Mouse (Mus musculus): Measurements from ENCODE around the gene Id4. TPM values are rescaled to one million over a fixed set of nuclear protein-coding genes. Genes with fewer than 3 reads are reported as not detected.

Id4 gene
- polyA plus RNA-seq (2014; fragmentation: Nextera tagmentation; extraction: Ambion mirVana), result 10.9 and 15.2 TPM in 2 replicates

GRCm38 (mm10) chr13:48260690-48261278, at the start of gene Id4:
TSS of gene Id4 (plus strand) at chr13:48261228.
- Histone ChIP-seq H3K4me2 (ENCODE audit: low read length) (peak within 1 kb of the TSS; percentile 90), H3K9ac (ENCODE audit: low read length) (peak within 1 kb of the TSS; percentile 73), H3K4me1 (replicated peaks; ENCODE audit: control insufficient read depth, insufficient read depth, low read length) (peaks cover 8% of the 10 kb centered on the region; the same call in 1 of the 2 replicates), H3K4me3 (ENCODE audit: low read depth, low read length) (peak within 1 kb of the TSS; percentile 65), H3K9me3 (ENCODE audit: control insufficient read depth, low read length) (no peaks in the 10 kb centered on the region), H3K27me3 (replicated peaks; ENCODE audit: control insufficient read depth, insufficient read depth, low read length) (peaks cover 23% of the 10 kb centered on the region), H3K36me3 (ENCODE audit: control insufficient read depth, insufficient read depth, low read length) (no peaks in the 10 kb centered on the region), H3K27ac (ENCODE audit: low read depth) (peak within 1 kb of the TSS; percentile 87)
- DNase-seq (ENCODE audit: low spot score) (peak; percentile 92), ATAC-seq (replicated peaks; ENCODE audit: low FRiP score, low TSS enrichment, low read depth) (peak; percentile 96)
- WGBS, result under 1% methylated on average over 51 of the region's 52 CpGs

GRCm38 (mm10) chr13:48227136-48227535, 33.9 kb upstream of the Id4 start:
- WGBS, result 40% methylated on average over 8 of the region's 8 CpGs
- Histone ChIP-seq H3K4me2 (ENCODE audit: low read length) (peak overlapping the region; percentile 27; the same call in 1 of the 2 replicates), H3K27ac (ENCODE audit: low read depth) (peak overlapping the region; percentile 12; the same call in 1 of the 2 replicates), H3K4me3 (ENCODE audit: low read depth, low read length) (no peak overlapping the region), H3K27me3 (replicated peaks; ENCODE audit: control insufficient read depth, insufficient read depth, low read length) (no peaks in the 10 kb centered on the region), H3K9ac (ENCODE audit: low read length) (no peak overlapping the region), H3K36me3 (ENCODE audit: control insufficient read depth, insufficient read depth, low read length) (no peaks in the 10 kb centered on the region), H3K4me1 (replicated peaks; ENCODE audit: control insufficient read depth, insufficient read depth, low read length) (peaks cover 8% of the 10 kb centered on the region; the same call in 1 of the 2 replicates), H3K9me3 (ENCODE audit: control insufficient read depth, low read length) (no peaks in the 10 kb centered on the region)
- DNase-seq (ENCODE audit: low spot score) (peak; percentile 59), ATAC-seq (replicated peaks; ENCODE audit: low FRiP score, low TSS enrichment, low read depth) (no peak)

- DNase-seq (ENCODE audit: low spot score), result peak; percentile 96
- Histone ChIP-seq H3K4me1 (replicated peaks; ENCODE audit: control insufficient read depth, insufficient read depth, low read length) (peaks cover 8% of the 10 kb centered on the region; the same call in 1 of the 2 replicates), H3K4me2 (ENCODE audit: low read length) (peak overlapping the region; percentile 44), H3K36me3 (ENCODE audit: control insufficient read depth, insufficient read depth, low read length) (no peaks in the 10 kb centered on the region), H3K27ac (ENCODE audit: low read depth) (peak overlapping the region; percentile 89), H3K27me3 (replicated peaks; ENCODE audit: control insufficient read depth, insufficient read depth, low read length) (no peaks in the 10 kb centered on the region), H3K4me3 (ENCODE audit: low read depth, low read length) (peak overlapping the region; percentile 16), H3K9me3 (ENCODE audit: control insufficient read depth, low read length) (no peaks in the 10 kb centered on the region), H3K9ac (ENCODE audit: low read length) (peak overlapping the region; percentile 39)
- ATAC-seq (replicated peaks; ENCODE audit: low FRiP score, low TSS enrichment, low read depth), result peak; percentile 100
- 0% methylated on average over 38 of the region's 38 CpGs for WGBS
Measured at GRCm38 (mm10) chr13:48227712-48228111, 33.3 kb upstream of the Id4 start.

- H3K27me3 ChIP-seq (replicated peaks; ENCODE audit: control insufficient read depth, insufficient read depth, low read length), result no peaks in the 10 kb centered on the region
- H3K9me3 ChIP-seq (ENCODE audit: control insufficient read depth, low read length), result no peaks in the 10 kb centered on the region
- H3K36me3 ChIP-seq (ENCODE audit: control insufficient read depth, insufficient read depth, low read length), result no peaks in the 10 kb centered on the region
- DNase-seq (ENCODE audit: low spot score), result no peak
- peak; percentile 29; the same call in 1 of the 2 replicates for ATAC-seq (replicated peaks; ENCODE audit: low FRiP score, low TSS enrichment, low read depth)
- peak overlapping the region; percentile 44 for H3K4me2 ChIP-seq (ENCODE audit: low read length)
- peak overlapping the region; percentile 89 for H3K27ac ChIP-seq (ENCODE audit: low read depth)
- peak overlapping the region; percentile 39 for H3K9ac ChIP-seq (ENCODE audit: low read length)
- WGBS, result 19% methylated on average over 4 of the region's 4 CpGs
- H3K4me3 ChIP-seq (ENCODE audit: low read depth, low read length), result peak overlapping the region; percentile 16
- peaks cover 8% of the 10 kb centered on the region; the same call in 1 of the 2 replicates for H3K4me1 ChIP-seq (replicated peaks; ENCODE audit: control insufficient read depth, insufficient read depth, low read length)
Measured at GRCm38 (mm10) chr13:48228114-48228513, 32.9 kb upstream of the Id4 start.

GRCm38 (mm10) chr13:48230996-48231395, 30.0 kb upstream of the Id4 start:
- Histone ChIP-seq H3K4me3 (ENCODE audit: low read depth, low read length) (no peak overlapping the region), H3K9ac (ENCODE audit: low read length) (no peak overlapping the region), H3K9me3 (ENCODE audit: control insufficient read depth, low read length) (no peaks in the 10 kb centered on the region), H3K4me1 (replicated peaks; ENCODE audit: control insufficient read depth, insufficient read depth, low read length) (peaks cover 8% of the 10 kb centered on the region; the same call in 1 of the 2 replicates), H3K4me2 (ENCODE audit: low read length) (no peak overlapping the region), H3K27me3 (replicated peaks; ENCODE audit: control insufficient read depth, insufficient read depth, low read length) (no peaks in the 10 kb centered on the region), H3K36me3 (ENCODE audit: control insufficient read depth, insufficient read depth, low read length) (no peaks in the 10 kb centered on the region), H3K27ac (ENCODE audit: low read depth) (no peak overlapping the region)
- 52% methylated on average over 6 of the region's 6 CpGs for WGBS
- no peak for DNase-seq (ENCODE audit: low spot score)
- ATAC-seq (replicated peaks; ENCODE audit: low FRiP score, low TSS enrichment, low read depth), result no peak

- Histone ChIP-seq H3K4me1 (replicated peaks; ENCODE audit: control insufficient read depth, insufficient read depth, low read length) (no peaks in the 10 kb centered on the region), H3K4me3 (ENCODE audit: low read depth, low read length) (no peak overlapping the region), H3K4me2 (ENCODE audit: low read length) (no peak overlapping the region), H3K27me3 (replicated peaks; ENCODE audit: control insufficient read depth, insufficient read depth, low read length) (no peaks in the 10 kb centered on the region; the same call in 1 of the 2 replicates), H3K9ac (ENCODE audit: low read length) (no peak overlapping the region), H3K9me3 (ENCODE audit: control insufficient read depth, low read length) (no peaks in the 10 kb centered on the region), H3K36me3 (ENCODE audit: control insufficient read depth, insufficient read depth, low read length) (no peaks in the 10 kb centered on the region), H3K27ac (ENCODE audit: low read depth) (no peak overlapping the region)
- ATAC-seq (replicated peaks; ENCODE audit: low FRiP score, low TSS enrichment, low read depth), result no peak
- DNase-seq (ENCODE audit: low spot score), result no peak
- 78% methylated on average over 4 of the region's 4 CpGs for WGBS
Measured at GRCm38 (mm10) chr13:48236436-48236835, 24.6 kb upstream of the Id4 start.

GRCm38 (mm10) chr13:48236865-48237264, 24.2 kb upstream of the Id4 start:
- Histone ChIP-seq H3K9ac (ENCODE audit: low read length) (no peak overlapping the region), H3K9me3 (ENCODE audit: control insufficient read depth, low read length) (no peaks in the 10 kb centered on the region), H3K4me3 (ENCODE audit: low read depth, low read length) (no peak overlapping the region), H3K27ac (ENCODE audit: low read depth) (no peak overlapping the region), H3K4me1 (replicated peaks; ENCODE audit: control insufficient read depth, insufficient read depth, low read length) (no peaks in the 10 kb centered on the region), H3K4me2 (ENCODE audit: low read length) (no peak overlapping the region), H3K27me3 (replicated peaks; ENCODE audit: control insufficient read depth, insufficient read depth, low read length) (no peaks in the 10 kb centered on the region; the same call in 1 of the 2 replicates), H3K36me3 (ENCODE audit: control insufficient read depth, insufficient read depth, low read length) (no peaks in the 10 kb centered on the region)
- DNase-seq (ENCODE audit: low spot score), result no peak
- WGBS, result 51% methylated on average over 7 of the region's 7 CpGs
- no peak for ATAC-seq (replicated peaks; ENCODE audit: low FRiP score, low TSS enrichment, low read depth)

GRCm38 (mm10) chr13:48237516-48237915, 23.5 kb upstream of the Id4 start:
- H3K27ac ChIP-seq (ENCODE audit: low read depth), result no peak overlapping the region
- H3K4me2 ChIP-seq (ENCODE audit: low read length), result no peak overlapping the region
- WGBS, result 5% methylated on average over 4 of the region's 4 CpGs
- H3K9ac ChIP-seq (ENCODE audit: low read length), result no peak overlapping the region
- no peaks in the 10 kb centered on the region; the same call in 1 of the 2 replicates for H3K27me3 ChIP-seq (replicated peaks; ENCODE audit: control insufficient read depth, insufficient read depth, low read length)
- no peaks in the 10 kb centered on the region for H3K4me1 ChIP-seq (replicated peaks; ENCODE audit: control insufficient read depth, insufficient read depth, low read length)
- DNase-seq (ENCODE audit: low spot score) (no peak), ATAC-seq (replicated peaks; ENCODE audit: low FRiP score, low TSS enrichment, low read depth) (no peak)
- H3K36me3 ChIP-seq (ENCODE audit: control insufficient read depth, insufficient read depth, low read length), result no peaks in the 10 kb centered on the region
- H3K4me3 ChIP-seq (ENCODE audit: low read depth, low read length), result no peak overlapping the region
- H3K9me3 ChIP-seq (ENCODE audit: control insufficient read depth, low read length), result no peaks in the 10 kb centered on the region

Data from intestine, embryonic 14.5 days (tissue).